Mouse (Mus musculus) ES-Bruce4 (cell line): ENCODE results near the gene Ssr2.

ENCODE experiments used
- CTCF ChIP-seq: IDR thresholded peaks from one replicate; pipeline ENCODE4 v1.8.1; 2011; ENCODE audit warnings: low read depth, low read length
- POLR2A ChIP-seq: IDR thresholded peaks from one replicate; pipeline ENCODE4 v1.8.1; 2011; ENCODE audit warnings: low read length; ENCODE audit not compliant: insufficient read depth

DNA sequence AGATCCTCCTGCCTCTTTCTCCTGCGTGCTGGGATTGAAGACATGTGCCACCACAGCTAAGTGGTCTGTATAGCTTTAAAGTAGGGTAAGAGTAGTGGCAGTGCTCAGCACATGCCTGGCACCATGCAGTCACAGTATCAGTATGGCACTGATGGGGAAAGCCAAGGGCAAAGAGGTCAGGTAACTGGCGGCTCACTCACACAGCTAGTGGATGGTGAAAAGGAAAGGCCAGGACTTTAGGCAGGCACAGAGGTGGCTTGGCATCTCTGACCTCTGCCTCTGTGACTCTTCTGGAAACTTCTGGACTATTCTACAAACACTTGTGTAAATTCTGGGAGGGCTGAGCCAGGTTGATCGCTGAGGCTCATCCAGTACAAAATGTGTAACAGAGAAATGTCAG, 9.6 kb upstream of the Ssr2 start:
- TF ChIP-seq POLR2A (no peak), CTCF (no peak)
